Mouse (Mus musculus) hindlimb bud, embryonic 11.5 days (tissue): ENCODE measurements around the gene Cdca4.
"Not testable (repeated sequence)": the region's sequence is repeated elsewhere in the genome, so short reads cannot be mapped to it uniquely, and the experiment has no call there.

Experiments
- DNase-seq: peaks from one replicate; pipeline ENCODE4 v3.0.0-alpha.2; 2012; ENCODE audit warnings: low read depth, low spot score; ENCODE audit errors: extremely low spot score

Cdca4 gene

GRCm38 (mm10) chr12:112828501-112829243 is 551 bp downstream of the Cdca4 start:
- DNase-seq: no peak

GRCm38 (mm10) chr12:112825901-112826300 is 3.3 kb downstream of the Cdca4 start:
- no peak for DNase-seq

GRCm38 (mm10) chr12:112823221-112823620 is 6.0 kb downstream of the Cdca4 start:
- DNase-seq: no peak

GRCm38 (mm10) chr12:112822676-112823075 is 6.5 kb downstream of the Cdca4 start:
- DNase-seq: no peak

- DNase-seq: no peak
These were observed 7.2 kb downstream of the Cdca4 start for GRCm38 (mm10) chr12:112821974-112822373.

- DNase-seq: no peak
These were observed 8.0 kb downstream of the Cdca4 start for GRCm38 (mm10) chr12:112821216-112821615.

GRCm38 (mm10) chr12:112820401-112820999 is 8.7 kb downstream of the Cdca4 start:
- DNase-seq: no peak

GRCm38 (mm10) chr12:112819057-112819662 is 10.1 kb downstream of the Cdca4 start:
- no peak for DNase-seq

GRCm38 (mm10) chr12:112816866-112817265 is 12.4 kb downstream of the Cdca4 start:
- DNase-seq: not testable (repeated sequence)

- DNase-seq: no peak
These were observed 12.9 kb downstream of the Cdca4 start for GRCm38 (mm10) chr12:112816294-112816693.

- DNase-seq: no peak
These were observed 14.3 kb downstream of the Cdca4 start for GRCm38 (mm10) chr12:112814682-112815470.

GRCm38 (mm10) chr12:112813370-112813769 is 15.9 kb downstream of the Cdca4 start:
- DNase-seq: no peak

GRCm38 (mm10) chr12:112810092-112810885 is 18.9 kb downstream of the Cdca4 start:
- no peak for DNase-seq

- no peak for DNase-seq
These were observed 19.6 kb downstream of the Cdca4 start for GRCm38 (mm10) chr12:112809641-112810040.

GRCm38 (mm10) chr12:112808587-112809364 is 20.4 kb downstream of the Cdca4 start, which contains the start of gene Clba1:
Gene Clba1, plus strand, starts transcription at chr12:112808937.
- peak; percentile 73 for DNase-seq

GRCm38 (mm10) chr12:112808212-112808586 is 21.0 kb downstream of the Cdca4 start:
- DNase-seq: no peak

GRCm38 (mm10) chr12:112807796-112808195 is 21.4 kb downstream of the Cdca4 start:
- no peak for DNase-seq

- DNase-seq: no peak
These were observed 23.2 kb downstream of the Cdca4 start for GRCm38 (mm10) chr12:112806044-112806443.

- no peak for DNase-seq
These were observed 25.2 kb downstream of the Cdca4 start for GRCm38 (mm10) chr12:112804046-112804445.

- DNase-seq: no peak
These were observed 26.3 kb downstream of the Cdca4 start for GRCm38 (mm10) chr12:112802917-112803316.
